Mouse (Mus musculus) ES-Bruce4 (cell line): ENCODE measurements around the gene Cacng6. TPM values are rescaled to one million over a fixed set of nuclear protein-coding genes. Genes with fewer than 3 reads are reported as not detected.

Experiments used
- H3K27ac ChIP-seq: 2 replicates; pipeline ENCODE4 v1.5.1; 2012; ENCODE audit warnings: low read length, inconsistent platforms; ENCODE audit not compliant: insufficient read depth
- H3K27me3 ChIP-seq: 2 replicates; pipeline ENCODE4 v1.6.1; 2012; ENCODE audit warnings: mild to moderate bottlenecking, low read length, inconsistent platforms; ENCODE audit not compliant: control insufficient read depth, poor library complexity, insufficient read depth, severe bottlenecking
- H3K36me3 ChIP-seq: 2 replicates; pipeline ENCODE4 v1.6.1; 2012; ENCODE audit warnings: inconsistent platforms, mild to moderate bottlenecking, low read length, moderate library complexity; ENCODE audit not compliant: control insufficient read depth, poor library complexity, insufficient read depth, severe bottlenecking
- H3K4me1 ChIP-seq: one replicate; pipeline ENCODE4 v1.8.1; 2011; ENCODE audit warnings: low read length; ENCODE audit not compliant: control insufficient read depth, insufficient read depth
- H3K4me3 ChIP-seq: 2 replicates; pipeline ENCODE4 v1.5.1; 2011; ENCODE audit warnings: low read depth, mild to moderate bottlenecking, low read length
- H3K9ac ChIP-seq: 2 replicates; pipeline ENCODE4 v1.6.1; 2012; ENCODE audit warnings: low read depth, mild to moderate bottlenecking, inconsistent platforms; ENCODE audit not compliant: poor library complexity, severe bottlenecking
- H3K9me3 ChIP-seq: replicated peaks from 2 replicates; pipeline ENCODE4 v1.6.1; 2012; ENCODE audit warnings: mild to moderate bottlenecking, low read length, inconsistent platforms; ENCODE audit not compliant: control insufficient read depth, poor library complexity, insufficient read depth, severe bottlenecking
- EP300 ChIP-seq: IDR thresholded peaks from 2 replicates; pipeline ENCODE4 v1.6.1; 2011; ENCODE audit warnings: low read depth, low read length; ENCODE audit not compliant: insufficient read depth
- polyA plus RNA-seq: library from polyadenylated mRNA; stranded (reverse); fragments of >200 nt; gene quantifications from 2 replicates; pipeline ENCODE4 v1.2.4, GENCODE M21; 2011; ENCODE audit warnings: low read depth; ENCODE audit not compliant: missing spikeins, insufficient read depth, insufficient read length

Gene Cacng6
- polyA plus RNA-seq, 1 experiment = 17.6 TPM

GRCm38 (mm10) chr7:3481948-3482608 is 58.1 kb downstream of the Cacng6 start:
- TF ChIP-seq EP300 = no peak

More at GRCm38 (mm10) chr7:3481948-3482608, 58.1 kb downstream of the Cacng6 start:
- no peaks in the 10 kb centered on the region for H3K27me3 ChIP-seq
- no peak overlapping the region for H3K9ac ChIP-seq
- no peak overlapping the region for H3K27ac ChIP-seq
- H3K4me3 ChIP-seq = no peak overlapping the region
- no peaks in the 10 kb centered on the region for H3K4me1 ChIP-seq
- H3K36me3 ChIP-seq = no peaks in the 10 kb centered on the region
- H3K9me3 ChIP-seq = peaks cover 26% of the 10 kb centered on the region

Other genes starting within 250 kb of the Cacng6 start
- 0.20 TPM in 1 of 2 replicates, not detected in the other for gene Nlrp12, start 174.5 kb upstream of the Cacng6 start, polyA plus RNA-seq
- 214 and 225 TPM in 2 replicates for gene Myadm, start 135.1 kb upstream of the Cacng6 start, polyA plus RNA-seq
- gene Prkcg, start 135.0 kb upstream of the Cacng6 start, polyA plus RNA-seq = 3.0 and 3.4 TPM in 2 replicates
- 57.6 and 60.5 TPM in 2 replicates for gene Cacng7, start 91.2 kb upstream of the Cacng6 start, polyA plus RNA-seq
- gene Cacng8, start 33.5 kb upstream of the Cacng6 start, polyA plus RNA-seq = 5.2 and 7.6 TPM in 2 replicates
- 4.7 and 6.3 TPM in 2 replicates for gene Tarm1, start 78.4 kb downstream of the Cacng6 start, polyA plus RNA-seq
- gene Oscar, start 192.0 kb downstream of the Cacng6 start, polyA plus RNA-seq = 0.37 TPM in 1 of 2 replicates, not detected in the other
- gene Ndufa3, start 193.2 kb downstream of the Cacng6 start, polyA plus RNA-seq = 266 and 305 TPM in 2 replicates
- gene Tfpt, start 205.7 kb downstream of the Cacng6 start, polyA plus RNA-seq = 23.6 and 29.9 TPM in 2 replicates
- gene Prpf31, start 205.8 kb downstream of the Cacng6 start, polyA plus RNA-seq = 67.3 and 80.1 TPM in 2 replicates
- 141 and 161 TPM in 2 replicates for gene Cnot3, start 221.1 kb downstream of the Cacng6 start, polyA plus RNA-seq
- 8.3 and 9.0 TPM in 2 replicates for gene Leng1, start 241.6 kb downstream of the Cacng6 start, polyA plus RNA-seq